Mouse (Mus musculus) heart, postnatal 0 days (tissue): ENCODE data around the gene Olfr1231.

Source experiments
- CTCF ChIP-seq: IDR thresholded peaks from 2 replicates; pipeline ENCODE4 v1.5.1; 2016; ENCODE audit warnings: antibody characterized with exemption, control low read depth, low read depth
- EP300 ChIP-seq: IDR thresholded peaks from 2 replicates; pipeline ENCODE4 v1.6.1; 2016; ENCODE audit warnings: antibody characterized with exemption, low read depth

GRCm38 (mm10) chr2:89329575-89329974, 22.7 kb upstream of the Olfr1231 start, which contains the start of gene Olfr1232:
- TF ChIP-seq EP300: no peak
- TF ChIP-seq CTCF: no peak
